Mouse (Mus musculus) limb, embryonic 15.5 days (tissue): Measurements from ENCODE around the gene Znhit3. TPM values are rescaled to one million over a fixed set of nuclear protein-coding genes. Genes with fewer than 3 reads are reported as not detected.

ENCODE experiments used
- ATAC-seq: fragments of 200-750 bp; cut with Nextera tagmentation; 2 replicates; pipeline ENCODE4 v1.8.0; 2017; ENCODE audit warnings: low read depth, moderate TSS enrichment; ENCODE audit not compliant: insufficient number of reproducible peaks, low FRiP score, low TSS enrichment
- H3K27ac ChIP-seq: fragments of 300-500 bp; sonication (generic); 2 replicates; pipeline ENCODE4 v1.5.1; 2015; ENCODE audit warnings: moderate library complexity, mild to moderate bottlenecking, inconsistent platforms
- H3K27me3 ChIP-seq: fragments of 300-500 bp; sonication (generic); 2 replicates; pipeline ENCODE4 v1.6.1; 2015; ENCODE audit warnings: inconsistent platforms
- H3K36me3 ChIP-seq: fragments of 300-500 bp; sonication (generic); 2 replicates; pipeline ENCODE4 v1.6.1; 2015; ENCODE audit warnings: inconsistent platforms
- H3K4me1 ChIP-seq: fragments of 300-500 bp; sonication (generic); 2 replicates; pipeline ENCODE4 v1.6.1; 2015; ENCODE audit warnings: inconsistent platforms
- H3K4me2 ChIP-seq: fragments of 300-500 bp; sonication (generic); 2 replicates; pipeline ENCODE4 v1.6.1; 2015; ENCODE audit warnings: mild to moderate bottlenecking, inconsistent platforms
- H3K4me3 ChIP-seq: fragments of 300-500 bp; sonication (generic); 2 replicates; pipeline ENCODE4 v1.5.1; 2015; ENCODE audit warnings: mild to moderate bottlenecking, inconsistent platforms
- H3K9ac ChIP-seq: fragments of 300-500 bp; sonication (generic); 2 replicates; pipeline ENCODE4 v1.6.1; 2015; ENCODE audit warnings: inconsistent platforms
- H3K9me3 ChIP-seq: fragments of 300-500 bp; sonication (generic); 2 replicates; pipeline ENCODE4 v1.6.1; 2016; ENCODE audit warnings: inconsistent platforms
- WGBS: fragments of 180-500 bp; shearing (Covaris S2); methylation state at CpG from one replicate; pipeline ENCODE4 v1.1.7; 2015; 5-methylcytosine and 5-hydroxymethylcytosine counted together
- polyA plus RNA-seq: library from polyadenylated mRNA; unstranded; fragments of >200 nt; fragmentation: Nextera tagmentation; extraction: Ambion mirVana; gene quantifications from 2 replicates; pipeline ENCODE4 v1.2.1, GENCODE M21; 2015

The Znhit3 gene
- polyA plus RNA-seq, result 51.1 and 51.6 TPM in 2 replicates

- Histone ChIP-seq H3K4me3 (peak within 1 kb of the TSS; percentile 94), H3K36me3 (peaks cover 26% of the 10 kb centered on the region), H3K4me2 (peak within 1 kb of the TSS; percentile 66), H3K27me3 (no peaks in the 10 kb centered on the region), H3K4me1 (peaks cover 28% of the 10 kb centered on the region), H3K9ac (peak within 1 kb of the TSS; percentile 86), H3K9me3 (no peaks in the 10 kb centered on the region), H3K27ac (peak within 1 kb of the TSS; percentile 48; the same call in 1 of the 2 replicates)
- WGBS, result 3% methylated on average over 34 of the region's 34 CpGs
- peak; percentile 81 for ATAC-seq
These were observed at the start of gene Znhit3 for GRCm38 (mm10) chr11:84916053-84916702. Znhit3 (minus strand) TSS chr11:84916366.

GRCm38 (mm10) chr11:84963556-84963955 is 47.4 kb upstream of the Znhit3 start:
- H3K9ac ChIP-seq, result no peak overlapping the region
- H3K9me3 ChIP-seq, result no peaks in the 10 kb centered on the region
- H3K27ac ChIP-seq, result no peak overlapping the region
- no peak overlapping the region for H3K4me2 ChIP-seq
- peaks cover 16% of the 10 kb centered on the region for H3K27me3 ChIP-seq
- no peak for ATAC-seq
- no peaks in the 10 kb centered on the region for H3K36me3 ChIP-seq
- H3K4me3 ChIP-seq, result no peak overlapping the region
- WGBS, result 76% methylated on average over 3 of the region's 3 CpGs
- H3K4me1 ChIP-seq, result no peaks in the 10 kb centered on the region

GRCm38 (mm10) chr11:84962536-84962935 is 46.4 kb upstream of the Znhit3 start:
- no peak for ATAC-seq
- WGBS, result 90% methylated on average over 4 of the region's 4 CpGs
- no peak overlapping the region for H3K9ac ChIP-seq

GRCm38 (mm10) chr11:84961571-84961970 is 45.4 kb upstream of the Znhit3 start:
- Histone ChIP-seq H3K4me3 (no peak overlapping the region), H3K9me3 (no peaks in the 10 kb centered on the region), H3K27me3 (peaks cover 36% of the 10 kb centered on the region), H3K4me1 (peaks cover 11% of the 10 kb centered on the region), H3K4me2 (no peak overlapping the region), H3K27ac (no peak overlapping the region), H3K36me3 (no peaks in the 10 kb centered on the region), H3K9ac (no peak overlapping the region)
- WGBS, result 96% methylated on average over 4 of the region's 4 CpGs
- ATAC-seq, result no peak

More at GRCm38 (mm10) chr11:84962536-84962935, 46.4 kb upstream of the Znhit3 start:
- Histone ChIP-seq H3K36me3 (no peaks in the 10 kb centered on the region), H3K27ac (no peak overlapping the region), H3K4me1 (peaks cover 7% of the 10 kb centered on the region), H3K4me3 (no peak overlapping the region), H3K9me3 (no peaks in the 10 kb centered on the region), H3K27me3 (peaks cover 27% of the 10 kb centered on the region), H3K4me2 (no peak overlapping the region)

- Histone ChIP-seq H3K4me2 (no peak overlapping the region), H3K27me3 (peaks cover 44% of the 10 kb centered on the region), H3K4me3 (no peak overlapping the region), H3K9me3 (no peaks in the 10 kb centered on the region), H3K9ac (no peak overlapping the region), H3K4me1 (peaks cover 11% of the 10 kb centered on the region), H3K36me3 (no peaks in the 10 kb centered on the region), H3K27ac (no peak overlapping the region)
- WGBS, result 77% methylated on average over 6 of the region's 6 CpGs
- no peak for ATAC-seq
These were observed 44.6 kb upstream of the Znhit3 start for GRCm38 (mm10) chr11:84960780-84961179.

GRCm38 (mm10) chr11:84960291-84960690 is 44.1 kb upstream of the Znhit3 start:
- Histone ChIP-seq H3K4me2 (no peak overlapping the region), H3K9me3 (no peaks in the 10 kb centered on the region), H3K4me3 (no peak overlapping the region), H3K9ac (no peak overlapping the region), H3K4me1 (peaks cover 11% of the 10 kb centered on the region), H3K36me3 (no peaks in the 10 kb centered on the region), H3K27me3 (peaks cover 45% of the 10 kb centered on the region), H3K27ac (no peak overlapping the region)
- 45% methylated on average over 3 of the region's 3 CpGs for WGBS
- no peak for ATAC-seq

- 5% methylated on average over 9 of the region's 9 CpGs for WGBS
These were observed 43.6 kb upstream of the Znhit3 start for GRCm38 (mm10) chr11:84959701-84960181.

GRCm38 (mm10) chr11:84959181-84959580 is 43.0 kb upstream of the Znhit3 start:
- H3K36me3 ChIP-seq, result no peaks in the 10 kb centered on the region
- H3K9me3 ChIP-seq, result no peaks in the 10 kb centered on the region
- H3K4me1 ChIP-seq, result peaks cover 11% of the 10 kb centered on the region
- ATAC-seq, result no peak
- no peak overlapping the region for H3K4me2 ChIP-seq
- peaks cover 45% of the 10 kb centered on the region for H3K27me3 ChIP-seq
- no peak overlapping the region for H3K4me3 ChIP-seq
- H3K27ac ChIP-seq, result no peak overlapping the region
- H3K9ac ChIP-seq, result no peak overlapping the region
- WGBS, result 32% methylated on average over 5 of the region's 5 CpGs

More at GRCm38 (mm10) chr11:84959701-84960181, 43.6 kb upstream of the Znhit3 start:
- no peak overlapping the region for H3K4me3 ChIP-seq
- peaks cover 11% of the 10 kb centered on the region for H3K4me1 ChIP-seq
- H3K9me3 ChIP-seq, result no peaks in the 10 kb centered on the region
- no peak overlapping the region for H3K4me2 ChIP-seq
- H3K27me3 ChIP-seq, result peaks cover 45% of the 10 kb centered on the region
- H3K27ac ChIP-seq, result no peak overlapping the region
- no peaks in the 10 kb centered on the region for H3K36me3 ChIP-seq
- H3K9ac ChIP-seq, result no peak overlapping the region
- ATAC-seq, result no peak

GRCm38 (mm10) chr11:84958271-84958630 is 42.1 kb upstream of the Znhit3 start:
- Histone ChIP-seq H3K9me3 (no peaks in the 10 kb centered on the region), H3K4me1 (peaks cover 11% of the 10 kb centered on the region), H3K36me3 (no peaks in the 10 kb centered on the region), H3K4me3 (peak overlapping the region; percentile 21; the same call in 1 of the 2 replicates), H3K27ac (no peak overlapping the region), H3K9ac (no peak overlapping the region), H3K27me3 (peaks cover 45% of the 10 kb centered on the region), H3K4me2 (peak overlapping the region; percentile 41)
- no peak for ATAC-seq
- 4% methylated on average over 11 of the region's 11 CpGs for WGBS

GRCm38 (mm10) chr11:84957591-84958270 is 41.6 kb upstream of the Znhit3 start, which contains the start of gene Car4:
Car4 (plus strand) TSS chr11:84957786.
- no peaks in the 10 kb centered on the region for H3K36me3 ChIP-seq
- H3K9me3 ChIP-seq, result no peaks in the 10 kb centered on the region
- peaks cover 11% of the 10 kb centered on the region for H3K4me1 ChIP-seq
- H3K27ac ChIP-seq, result no peak within 1 kb of the TSS
- no peak for ATAC-seq
- H3K4me3 ChIP-seq, result peak within 1 kb of the TSS; percentile 21
- H3K4me2 ChIP-seq, result peak within 1 kb of the TSS; percentile 41
- under 1% methylated on average over 49 of the region's 49 CpGs for WGBS
- H3K27me3 ChIP-seq, result peaks cover 45% of the 10 kb centered on the region
- H3K9ac ChIP-seq, result no peak within 1 kb of the TSS

- no peak overlapping the region for H3K9ac ChIP-seq
- H3K9me3 ChIP-seq, result no peaks in the 10 kb centered on the region
- H3K27me3 ChIP-seq, result peaks cover 45% of the 10 kb centered on the region
- H3K36me3 ChIP-seq, result no peaks in the 10 kb centered on the region
- 7% methylated on average over 15 of the region's 15 CpGs for WGBS
- peak overlapping the region; percentile 41 for H3K4me2 ChIP-seq
- H3K4me3 ChIP-seq, result peak overlapping the region; percentile 21
- ATAC-seq, result no peak
- H3K27ac ChIP-seq, result no peak overlapping the region
- peaks cover 11% of the 10 kb centered on the region for H3K4me1 ChIP-seq
These were observed 41.0 kb upstream of the Znhit3 start for GRCm38 (mm10) chr11:84957171-84957570.

- WGBS, result 28% methylated on average over 5 of the region's 5 CpGs
- Histone ChIP-seq H3K27me3 (peaks cover 45% of the 10 kb centered on the region), H3K36me3 (no peaks in the 10 kb centered on the region)
These were observed 40.2 kb upstream of the Znhit3 start for GRCm38 (mm10) chr11:84956400-84956799.

More at GRCm38 (mm10) chr11:84956400-84956799, 40.2 kb upstream of the Znhit3 start:
- Histone ChIP-seq H3K4me2 (no peak overlapping the region), H3K9me3 (no peaks in the 10 kb centered on the region), H3K4me3 (no peak overlapping the region), H3K4me1 (peaks cover 11% of the 10 kb centered on the region), H3K9ac (no peak overlapping the region), H3K27ac (no peak overlapping the region)
- no peak for ATAC-seq
